Mouse (Mus musculus) embryonic fibroblast, embryonic 13.5 days (primary cell): ENCODE results near the gene Gtf3c6.

Experiments used
- CTCF ChIP-seq: IDR thresholded peaks from 2 replicates; pipeline ENCODE4 v1.5.1; 2011; ENCODE audit warnings: mild to moderate bottlenecking, control low read depth, low read length, moderate library complexity, borderline replicate concordance; ENCODE audit not compliant: insufficient read depth
- POLR2A ChIP-seq: IDR thresholded peaks from 2 replicates; pipeline ENCODE4 v1.6.1; 2011; ENCODE audit warnings: low read depth, mild to moderate bottlenecking, control low read depth, low read length, moderate library complexity

- TF ChIP-seq POLR2A (no peak), CTCF (no peak)
These were observed 2.4 kb upstream of the Gtf3c6 start for GRCm38 (mm10) chr10:40260305-40260704.
